Mouse (Mus musculus) midbrain, embryonic 12.5 days (tissue): ENCODE data around the gene Ezh1. TPM values are rescaled to one million over a fixed set of nuclear protein-coding genes. Genes with fewer than 3 reads are reported as not detected.
"Not testable (repeated sequence)": the region's sequence is repeated elsewhere in the genome, so short reads cannot be mapped to it uniquely, and the experiment has no call there.

ENCODE experiments used
- ATAC-seq: fragments of 200-750 bp; cut with Nextera tagmentation; 2 replicates; pipeline ENCODE4 v1.8.0; 2017; ENCODE audit warnings: low read depth, moderate TSS enrichment, moderate library complexity; ENCODE audit not compliant: low FRiP score
- H3K27ac ChIP-seq: fragments of 300-500 bp; sonication (generic); replicated peaks from 2 replicates; pipeline ENCODE4 v1.5.1; 2016; ENCODE audit warnings: mild to moderate bottlenecking
- H3K27me3 ChIP-seq: fragments of 300-500 bp; sonication (generic); 2 replicates; pipeline ENCODE4 v1.6.1; 2016; ENCODE audit warnings: mild to moderate bottlenecking
- H3K36me3 ChIP-seq: fragments of 300-500 bp; sonication (generic); 2 replicates; pipeline ENCODE4 v1.6.1; 2016
- H3K4me1 ChIP-seq: fragments of 300-500 bp; sonication (generic); 2 replicates; pipeline ENCODE4 v1.6.1; 2016
- H3K4me2 ChIP-seq: fragments of 300-500 bp; sonication (generic); replicated peaks from 2 replicates; pipeline ENCODE4 v1.6.1; 2016; ENCODE audit warnings: mild to moderate bottlenecking, moderate library complexity
- H3K4me3 ChIP-seq: fragments of 300-500 bp; sonication (generic); 2 replicates; pipeline ENCODE4 v1.5.1; 2016; ENCODE audit warnings: mild to moderate bottlenecking
- H3K9ac ChIP-seq: fragments of 300-500 bp; sonication (generic); replicated peaks from 2 replicates; pipeline ENCODE4 v1.6.1; 2016; ENCODE audit warnings: mild to moderate bottlenecking, moderate library complexity
- H3K9me3 ChIP-seq: fragments of 300-500 bp; sonication (generic); 2 replicates; pipeline ENCODE4 v1.6.1; 2016; ENCODE audit warnings: mild to moderate bottlenecking
- WGBS: fragments of 180-500 bp; shearing (Covaris S2); methylation state at CpG from one replicate; pipeline ENCODE4 v1.1.7; 2016; 5-methylcytosine and 5-hydroxymethylcytosine counted together
- polyA plus RNA-seq: library from polyadenylated mRNA; unstranded; fragments of >200 nt; fragmentation: Nextera tagmentation; extraction: Ambion mirVana; gene quantifications from 2 replicates; pipeline ENCODE4 v1.2.1, GENCODE M21; 2016

Gene Ezh1
- polyA plus RNA-seq, 1 experiment from 2014 or later: 12.6 TPM

DNA sequence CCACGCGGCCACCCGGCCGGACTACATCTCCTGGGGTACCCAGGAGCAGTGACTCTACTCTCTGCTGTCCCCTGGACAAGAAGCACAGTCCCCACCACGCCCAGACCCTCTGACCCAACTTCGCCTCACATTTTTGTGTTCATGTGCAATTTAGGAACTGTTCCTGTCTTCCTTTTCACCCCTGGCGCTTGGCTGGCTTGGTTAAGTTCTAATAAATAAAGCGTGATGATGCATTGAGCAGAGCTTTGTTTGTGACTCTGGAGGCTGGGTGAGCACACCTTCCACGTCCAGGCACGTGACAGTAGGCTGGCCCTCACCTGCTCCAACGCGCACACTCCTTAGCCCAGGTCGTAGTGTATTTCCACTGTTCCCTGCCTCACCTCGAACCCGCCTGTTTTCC, 64.7 kb downstream of the Ezh1 start:
- Histone ChIP-seq H3K9ac (no peak overlapping the region), H3K4me1 (peaks cover 11% of the 10 kb centered on the region), H3K36me3 (peaks cover 19% of the 10 kb centered on the region), H3K4me2 (no peak overlapping the region), H3K4me3 (no peak overlapping the region), H3K27ac (no peak overlapping the region), H3K9me3 (no peaks in the 10 kb centered on the region), H3K27me3 (peaks cover 82% of the 10 kb centered on the region)
- no peak for ATAC-seq
- WGBS: 90% methylated on average over 15 of the region's 15 CpGs

- H3K27me3 ChIP-seq: peaks cover 82% of the 10 kb centered on the region
- 67% methylated on average over 8 of the region's 8 CpGs for WGBS
Observed at GRCm38 (mm10) chr11:101160981-101161505, 65.2 kb downstream of the Ezh1 start.

GRCm38 (mm10) chr11:101160151-101160550, 66.1 kb downstream of the Ezh1 start:
- not testable (repeated sequence) for H3K9ac ChIP-seq, H3K9me3 ChIP-seq, ATAC-seq, H3K4me2 ChIP-seq, H3K27ac ChIP-seq, H3K4me3 ChIP-seq
- Histone ChIP-seq H3K36me3 (peaks cover 14% of the 10 kb centered on the region), H3K27me3 (peaks cover 76% of the 10 kb centered on the region), H3K4me1 (peaks cover 22% of the 10 kb centered on the region)
- WGBS: 87% methylated on average over 9 of the region's 10 CpGs

More at GRCm38 (mm10) chr11:101160981-101161505, 65.2 kb downstream of the Ezh1 start:
- peaks cover 15% of the 10 kb centered on the region for H3K4me1 ChIP-seq
- not testable (repeated sequence) for ATAC-seq, H3K9me3 ChIP-seq, H3K9ac ChIP-seq, H3K4me2 ChIP-seq, H3K27ac ChIP-seq, H3K4me3 ChIP-seq
- H3K36me3 ChIP-seq: peaks cover 15% of the 10 kb centered on the region

DNA sequence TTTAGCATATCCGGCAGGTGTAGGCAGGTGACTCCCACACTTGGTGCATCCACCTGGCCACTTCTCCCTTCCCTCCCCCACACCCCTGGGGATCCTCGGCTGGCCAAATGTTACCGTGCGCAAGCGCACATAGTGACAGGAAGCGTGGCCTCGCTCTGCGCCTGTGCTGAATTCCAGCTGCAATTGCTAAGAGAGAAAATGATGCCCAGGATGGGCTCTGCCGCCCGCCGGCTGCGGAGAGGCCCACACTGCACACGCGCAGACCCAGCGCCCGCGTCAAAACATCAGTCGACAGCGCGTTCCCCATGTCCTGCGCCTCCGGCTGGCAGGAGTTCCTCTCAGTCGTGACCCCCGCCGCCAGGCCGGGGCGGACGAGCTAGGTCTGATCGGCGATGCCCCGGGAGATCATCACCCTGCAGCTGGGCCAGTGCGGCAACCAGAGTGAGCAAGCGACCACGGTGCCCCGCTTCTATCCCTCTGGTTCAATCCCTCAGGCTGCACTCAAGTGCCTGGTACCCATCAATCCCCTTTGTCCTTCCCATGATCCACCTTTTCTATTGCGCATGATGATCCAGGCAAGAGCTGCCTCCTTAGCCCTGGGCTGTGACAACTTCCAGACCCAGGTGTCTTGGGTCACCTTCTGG, 70.4 kb downstream of the Ezh1 start, which contains the start of gene Tubg2:
Gene Tubg2 (plus strand): TSS at position 180 of the 644 bp plus-strand sequence.
- WGBS: 2% methylated on average over 36 of the region's 36 CpGs
- peak; percentile 41; the same call in 1 of the 2 replicates for ATAC-seq
- H3K27me3 ChIP-seq: peaks cover 37% of the 10 kb centered on the region
- H3K9me3 ChIP-seq: no peaks in the 10 kb centered on the region
- no peaks in the 10 kb centered on the region for H3K36me3 ChIP-seq
- H3K9ac ChIP-seq: peak within 1 kb of the TSS; percentile 64
- peaks cover 12% of the 10 kb centered on the region for H3K4me1 ChIP-seq
- H3K27ac ChIP-seq: peak within 1 kb of the TSS; percentile 83
- peak within 1 kb of the TSS; percentile 65 for H3K4me2 ChIP-seq
- peak within 1 kb of the TSS; percentile 43 for H3K4me3 ChIP-seq

DNA sequence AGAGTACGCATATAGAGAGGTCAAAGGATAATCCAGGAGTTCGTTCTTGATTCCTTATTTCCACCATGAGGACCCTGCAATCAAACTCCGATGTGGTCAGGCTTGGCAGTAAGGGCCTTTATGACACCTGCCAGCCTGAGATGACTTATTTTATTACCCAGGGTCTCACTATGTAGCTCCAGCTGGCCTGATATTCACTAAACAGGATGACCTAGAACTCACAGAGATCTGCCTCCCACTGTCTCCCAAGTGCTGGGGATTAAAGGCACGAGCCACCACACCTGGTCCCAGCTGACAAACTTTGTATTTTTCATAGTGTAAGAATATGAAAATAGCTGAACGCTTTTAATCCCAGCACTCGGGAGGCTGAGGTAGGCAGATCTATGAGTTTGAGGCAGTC, 71.1 kb downstream of the Ezh1 start:
- no peak for ATAC-seq
- H3K9ac ChIP-seq: no peak overlapping the region
- H3K27ac ChIP-seq: no peak overlapping the region
- peaks cover 12% of the 10 kb centered on the region for H3K4me1 ChIP-seq
- no peaks in the 10 kb centered on the region for H3K36me3 ChIP-seq
- 66% methylated on average over 6 of the region's 6 CpGs for WGBS
- H3K4me3 ChIP-seq: no peak overlapping the region; the same call in 1 of the 2 replicates
- no peaks in the 10 kb centered on the region for H3K9me3 ChIP-seq
- peaks cover 32% of the 10 kb centered on the region for H3K27me3 ChIP-seq
- peak overlapping the region; percentile 65; the same call in 1 of the 2 replicates for H3K4me2 ChIP-seq

- Histone ChIP-seq H3K9me3 (no peaks in the 10 kb centered on the region), H3K36me3 (no peaks in the 10 kb centered on the region), H3K4me3 (no peak overlapping the region), H3K4me1 (peaks cover 14% of the 10 kb centered on the region), H3K4me2 (no peak overlapping the region), H3K9ac (no peak overlapping the region), H3K27me3 (peaks cover 29% of the 10 kb centered on the region), H3K27ac (no peak overlapping the region)
- ATAC-seq: no peak
Observed at GRCm38 (mm10) chr11:101154648-101155047, 71.6 kb downstream of the Ezh1 start.

GRCm38 (mm10) chr11:101152825-101153224, 73.4 kb downstream of the Ezh1 start:
- ATAC-seq: no peak
- no peak overlapping the region for H3K4me2 ChIP-seq
- no peaks in the 10 kb centered on the region for H3K9me3 ChIP-seq
- H3K4me1 ChIP-seq: peaks cover 22% of the 10 kb centered on the region
- no peak overlapping the region for H3K4me3 ChIP-seq
- H3K9ac ChIP-seq: no peak overlapping the region
- H3K27me3 ChIP-seq: peaks cover 22% of the 10 kb centered on the region
- WGBS: 68% methylated on average over 1 of the region's 1 CpGs
- H3K36me3 ChIP-seq: no peaks in the 10 kb centered on the region
- H3K27ac ChIP-seq: no peak overlapping the region

DNA sequence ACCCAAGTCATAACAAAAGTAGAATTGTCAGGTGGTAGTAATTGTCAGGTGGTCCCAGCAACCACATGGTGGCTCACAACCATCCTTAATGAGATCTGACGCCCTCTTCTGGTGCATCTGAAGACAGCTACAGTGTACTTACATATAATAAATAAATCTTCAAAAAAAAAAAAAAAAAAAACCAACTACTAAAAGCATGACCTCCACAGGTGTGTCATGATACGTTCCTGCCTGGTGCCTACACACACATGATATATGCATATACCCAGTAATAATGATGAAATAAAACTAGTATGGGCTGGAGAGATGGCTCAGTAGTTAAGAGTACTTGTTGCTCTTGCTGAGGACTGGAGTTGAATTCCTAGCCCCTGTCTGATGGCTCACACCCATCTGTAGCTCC, 75.2 kb downstream of the Ezh1 start:
- Histone ChIP-seq H3K4me2 (no peak overlapping the region), H3K36me3 (no peaks in the 10 kb centered on the region), H3K27me3 (peaks cover 7% of the 10 kb centered on the region; the same call in 1 of the 2 replicates), H3K9me3 (no peaks in the 10 kb centered on the region), H3K9ac (no peak overlapping the region), H3K4me3 (no peak overlapping the region), H3K4me1 (peaks cover 23% of the 10 kb centered on the region), H3K27ac (no peak overlapping the region)
- ATAC-seq: no peak
- WGBS: 44% methylated on average over 2 of the region's 2 CpGs

GRCm38 (mm10) chr11:101149178-101150105, 76.8 kb downstream of the Ezh1 start:
- whole genome bisulfite sequencing: 65% methylated on average over 9 of the region's 9 CpGs
- Histone ChIP-seq H3K4me1 (peaks cover 14% of the 10 kb centered on the region), H3K9me3 (no peaks in the 10 kb centered on the region), H3K4me2 (no peak overlapping the region), H3K36me3 (no peaks in the 10 kb centered on the region), H3K4me3 (no peak overlapping the region), H3K27ac (0 out of 2 replicates have a peak overlapping the region, but pooled peaks have one; percentile 5), H3K9ac (no peak overlapping the region), H3K27me3 (no peaks in the 10 kb centered on the region)
- no peak for ATAC-seq

DNA sequence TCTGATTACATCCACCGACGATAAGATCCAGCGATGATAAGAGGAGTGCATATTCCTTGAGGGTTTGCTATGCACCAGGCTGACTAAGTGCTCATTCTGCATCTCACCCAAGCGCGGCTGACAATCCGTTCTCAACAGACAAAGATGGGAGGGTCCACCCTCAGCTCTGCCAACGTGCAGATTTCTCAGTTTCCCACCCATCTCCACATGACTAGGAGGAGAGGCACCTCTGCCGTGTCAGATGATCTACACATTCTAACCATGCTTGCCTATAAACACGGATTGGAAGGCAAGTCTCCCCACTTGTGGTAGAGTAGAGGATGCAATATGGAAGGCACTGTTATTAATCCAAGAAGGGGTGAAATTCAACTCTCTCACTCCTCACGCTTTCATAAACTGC, 77.5 kb downstream of the Ezh1 start:
- WGBS: 74% methylated on average over 10 of the region's 10 CpGs
- Histone ChIP-seq H3K27me3 (no peaks in the 10 kb centered on the region), H3K4me3 (no peak overlapping the region), H3K36me3 (no peaks in the 10 kb centered on the region), H3K4me2 (no peak overlapping the region), H3K9me3 (no peaks in the 10 kb centered on the region), H3K27ac (0 out of 2 replicates have a peak overlapping the region, but pooled peaks have one; percentile 5), H3K9ac (no peak overlapping the region), H3K4me1 (peaks cover 17% of the 10 kb centered on the region)
- no peak for ATAC-seq

GRCm38 (mm10) chr11:101146377-101146776, 79.9 kb downstream of the Ezh1 start:
- Histone ChIP-seq H3K36me3 (no peaks in the 10 kb centered on the region), H3K9ac (no peak overlapping the region), H3K9me3 (no peaks in the 10 kb centered on the region), H3K27me3 (peaks cover 6% of the 10 kb centered on the region), H3K27ac (peak overlapping the region; percentile 44; the same call in 1 of the 2 replicates), H3K4me1 (peaks cover 22% of the 10 kb centered on the region), H3K4me2 (peak overlapping the region; percentile 9; the same call in 1 of the 2 replicates), H3K4me3 (no peak overlapping the region)
- no peak for ATAC-seq
- WGBS: 17% methylated on average over 10 of the region's 10 CpGs
